Mouse (Mus musculus) olfactory bulb, adult 2 months (tissue): Measurements from ENCODE around the gene Zfp239. TPM values are rescaled to one million over a fixed set of nuclear protein-coding genes. Genes with fewer than 3 reads are reported as not detected.

Experiments
- H3K27ac ChIP-seq: fragments of 200-500 bp; 2 replicates; pipeline ENCODE4 v1.5.1; 2012; ENCODE audit warnings: low read depth, low read length; ENCODE audit not compliant: insufficient read depth
- H3K4me1 ChIP-seq: fragments of 200-500 bp; 2 replicates; pipeline ENCODE4 v1.6.1; 2012; ENCODE audit warnings: low read length; ENCODE audit not compliant: control insufficient read depth, insufficient read depth
- H3K4me3 ChIP-seq: fragments of 200-500 bp; 2 replicates; pipeline ENCODE4 v1.5.1; 2012; ENCODE audit warnings: mild to moderate bottlenecking, low read depth, low read length, moderate library complexity; ENCODE audit not compliant: insufficient read depth
- CTCF ChIP-seq: fragments of 200-500 bp; IDR thresholded peaks from 2 replicates; pipeline ENCODE4 v1.5.1; 2012; ENCODE audit warnings: low read depth, mild to moderate bottlenecking, low read length, moderate library complexity; ENCODE audit not compliant: insufficient read depth
- POLR2A ChIP-seq: fragments of 200-500 bp; IDR thresholded peaks from 2 replicates; pipeline ENCODE4 v1.6.1; 2012; ENCODE audit warnings: mild to moderate bottlenecking, low read depth, low read length, moderate library complexity; ENCODE audit not compliant: insufficient read depth
- WGBS: fragments of 180-500 bp; shearing (Covaris S2); methylation state at CpG from one replicate; pipeline ENCODE4 v1.1.7; 2018; 5-methylcytosine and 5-hydroxymethylcytosine counted together
- polyA plus RNA-seq: library from polyadenylated mRNA; stranded (reverse); fragments of >200 nt; gene quantifications from 2 replicates; pipeline ENCODE4 v1.2.4, GENCODE M21; 2012; ENCODE audit warnings: low replicate concordance; ENCODE audit not compliant: missing spikeins, insufficient read depth, insufficient read length

The Zfp239 gene
- polyA plus RNA-seq, 1 experiment = not detected

DNA sequence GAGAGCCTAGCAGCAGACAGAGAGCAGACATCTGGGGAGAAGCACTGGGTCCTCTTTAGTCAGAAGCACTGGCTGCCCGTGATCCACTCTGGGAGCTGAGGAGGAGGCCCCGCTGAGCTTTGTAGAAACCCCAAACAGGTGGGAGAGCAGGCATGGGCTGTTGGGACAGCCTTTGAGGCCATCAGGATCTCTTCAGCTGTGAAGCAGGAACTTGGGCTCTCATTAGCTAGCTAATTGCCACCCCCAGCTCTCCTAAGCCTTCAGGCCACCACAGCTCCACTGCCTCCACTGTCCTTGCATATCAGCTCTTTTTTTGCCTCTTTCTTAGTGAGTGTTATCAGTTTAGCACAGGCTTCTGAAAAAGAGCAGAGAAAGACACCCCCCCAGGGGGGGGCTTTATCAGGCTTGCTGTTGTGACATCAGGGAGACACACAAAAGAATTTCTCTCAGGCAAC, 26.8 kb downstream of the Zfp239 start:
- Histone ChIP-seq H3K4me1 (peaks cover 4% of the 10 kb centered on the region; the same call in 1 of the 2 replicates), H3K27ac (no peak overlapping the region), H3K4me3 (no peak overlapping the region)
- no peak for TF ChIP-seq POLR2A
- no peak for TF ChIP-seq CTCF
- WGBS = 70% methylated on average over 2 of the region's 2 CpGs

DNA sequence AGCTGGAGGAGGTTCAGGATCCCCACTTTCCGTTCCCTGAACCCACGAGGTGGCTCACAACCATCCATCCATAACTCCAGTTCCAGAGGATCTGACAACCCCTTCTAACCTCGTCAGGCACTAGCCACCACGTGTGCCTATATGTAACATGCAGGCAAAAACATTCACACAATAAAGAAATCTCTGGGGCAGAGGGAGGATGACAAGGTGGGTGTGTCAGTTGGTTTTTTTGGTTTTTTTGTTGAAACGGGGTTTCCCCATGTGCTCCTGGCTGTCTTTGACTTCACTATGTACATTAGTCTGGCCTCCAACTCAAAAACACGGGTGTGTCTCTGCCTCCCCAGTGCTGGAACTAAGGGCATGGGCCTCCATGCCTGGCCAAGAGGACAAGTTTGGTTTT, 28.4 kb downstream of the Zfp239 start:
- H3K4me3 ChIP-seq = no peak overlapping the region
- H3K27ac ChIP-seq = no peak overlapping the region
- H3K4me1 ChIP-seq = peaks cover 4% of the 10 kb centered on the region; the same call in 1 of the 2 replicates
- TF ChIP-seq CTCF = no peak
- no peak for TF ChIP-seq POLR2A
- WGBS = 92% methylated on average over 6 of the region's 6 CpGs

DNA sequence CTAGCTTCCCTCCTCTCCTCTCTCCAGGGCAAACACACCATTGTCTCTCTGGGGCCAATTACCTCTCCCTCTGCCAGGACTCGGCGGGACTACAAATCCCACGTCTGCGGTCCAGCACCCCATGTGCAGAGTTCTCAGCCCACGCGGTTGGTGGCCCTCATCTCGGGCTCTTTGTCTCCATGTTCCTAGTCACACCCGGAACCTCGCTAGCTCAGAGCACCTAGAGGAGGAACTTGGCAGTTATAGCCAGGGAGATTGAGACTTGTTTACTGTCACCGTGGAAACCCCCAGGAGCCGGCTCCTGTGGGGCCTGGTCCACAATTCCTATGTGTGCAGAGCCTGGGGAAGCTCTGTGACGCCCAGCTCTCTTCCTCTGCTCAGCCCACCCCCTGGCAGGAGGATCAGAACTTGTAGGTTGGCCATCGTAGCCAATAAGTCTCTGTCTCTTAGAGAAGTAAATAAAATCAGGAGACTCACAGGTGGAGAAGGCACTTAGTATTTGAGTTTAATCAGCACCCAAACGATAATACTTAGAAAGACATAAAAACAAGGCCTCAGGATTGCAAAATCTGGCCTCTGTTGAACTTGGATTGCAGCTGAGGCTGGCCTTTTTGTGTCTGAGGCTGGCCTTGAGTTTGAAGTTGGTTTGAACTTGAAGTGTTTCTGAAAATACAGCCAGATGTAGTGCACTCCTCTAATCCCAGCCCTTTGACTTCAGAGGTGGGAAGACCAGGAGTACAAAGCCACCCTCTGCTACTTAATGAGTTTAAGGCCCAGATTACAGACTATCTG, 29.7 kb downstream of the Zfp239 start:
- no peak for TF ChIP-seq POLR2A
- TF ChIP-seq CTCF = no peak
- WGBS = 68% methylated on average over 14 of the region's 14 CpGs

DNA sequence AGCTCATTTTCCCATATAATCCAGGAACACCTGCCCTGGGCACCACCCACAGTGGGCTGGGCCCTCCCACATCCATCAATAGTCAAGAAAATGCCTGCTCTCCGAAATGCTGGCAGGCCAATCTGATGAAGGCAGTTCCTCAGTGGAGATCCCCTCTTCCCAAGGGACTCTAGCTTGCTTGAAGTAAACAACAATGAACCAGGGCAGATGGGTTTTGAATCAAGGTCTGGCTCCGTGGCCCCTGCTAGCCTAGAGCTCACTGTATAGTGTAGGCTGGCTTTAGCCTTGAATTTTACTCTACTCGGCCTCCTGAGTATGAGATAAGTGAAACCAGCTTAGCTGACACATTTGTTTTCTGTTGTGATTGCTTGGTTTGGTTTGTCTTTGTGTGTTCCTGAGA, 30.5 kb downstream of the Zfp239 start:
- Histone ChIP-seq H3K4me3 (no peak overlapping the region), H3K4me1 (peaks cover 4% of the 10 kb centered on the region; the same call in 1 of the 2 replicates), H3K27ac (no peak overlapping the region)
- 78% methylated on average over 3 of the region's 3 CpGs for WGBS
- TF ChIP-seq CTCF (no peak), POLR2A (no peak)

More for the DNA sequence above, 29.7 kb downstream of the Zfp239 start:
- Histone ChIP-seq H3K4me3 (no peak overlapping the region), H3K27ac (no peak overlapping the region), H3K4me1 (peaks cover 4% of the 10 kb centered on the region; the same call in 1 of the 2 replicates)

DNA sequence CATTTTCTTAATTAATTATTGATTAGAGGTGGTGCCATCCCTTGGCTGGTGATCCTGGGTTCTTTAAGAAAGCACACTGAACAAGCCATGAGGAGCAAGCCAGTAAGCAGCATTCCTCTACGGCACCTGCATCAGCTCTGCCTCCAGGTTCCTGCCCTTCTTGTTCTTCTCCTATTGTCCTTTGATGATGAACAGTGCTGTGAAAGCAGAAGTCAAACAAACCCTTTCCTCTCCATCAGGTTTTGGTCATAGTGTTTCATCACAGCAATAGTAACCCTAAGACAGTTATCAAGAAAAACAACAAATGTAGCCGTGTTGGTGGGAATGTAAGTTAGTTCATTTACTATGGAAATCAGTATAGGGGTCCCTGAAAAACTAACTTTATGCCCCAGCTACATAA, 31.5 kb downstream of the Zfp239 start:
- Histone ChIP-seq H3K27ac (no peak overlapping the region), H3K4me3 (no peak overlapping the region), H3K4me1 (peaks cover 2% of the 10 kb centered on the region; the same call in 1 of the 2 replicates)
- TF ChIP-seq POLR2A (no peak), CTCF (no peak)
- WGBS = 94% methylated on average over 2 of the region's 2 CpGs

DNA sequence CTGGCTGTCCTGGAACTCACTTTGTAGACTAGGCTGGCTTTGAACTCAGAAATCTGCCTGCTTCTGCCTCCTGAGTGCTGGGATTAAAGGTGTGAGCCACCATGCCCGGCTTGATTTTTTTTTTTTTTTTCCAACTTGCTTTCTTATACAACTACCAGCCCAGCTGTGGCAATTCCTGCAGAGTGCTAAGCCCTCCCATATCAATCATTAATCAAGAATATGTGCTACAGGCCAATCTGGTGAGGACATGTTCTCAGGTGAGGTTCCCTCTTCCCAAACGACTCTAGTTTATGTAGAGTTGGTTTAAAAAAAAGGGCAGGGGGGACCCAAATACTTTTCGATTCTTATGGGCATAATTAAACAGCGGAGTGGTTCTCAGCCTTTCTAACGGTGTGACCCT, 35.9 kb downstream of the Zfp239 start:
- TF ChIP-seq CTCF = no peak
- TF ChIP-seq POLR2A = no peak
- Histone ChIP-seq H3K27ac (no peak overlapping the region), H3K4me3 (no peak overlapping the region), H3K4me1 (peaks cover 9% of the 10 kb centered on the region)
- 84% methylated on average over 5 of the region's 5 CpGs for WGBS

DNA sequence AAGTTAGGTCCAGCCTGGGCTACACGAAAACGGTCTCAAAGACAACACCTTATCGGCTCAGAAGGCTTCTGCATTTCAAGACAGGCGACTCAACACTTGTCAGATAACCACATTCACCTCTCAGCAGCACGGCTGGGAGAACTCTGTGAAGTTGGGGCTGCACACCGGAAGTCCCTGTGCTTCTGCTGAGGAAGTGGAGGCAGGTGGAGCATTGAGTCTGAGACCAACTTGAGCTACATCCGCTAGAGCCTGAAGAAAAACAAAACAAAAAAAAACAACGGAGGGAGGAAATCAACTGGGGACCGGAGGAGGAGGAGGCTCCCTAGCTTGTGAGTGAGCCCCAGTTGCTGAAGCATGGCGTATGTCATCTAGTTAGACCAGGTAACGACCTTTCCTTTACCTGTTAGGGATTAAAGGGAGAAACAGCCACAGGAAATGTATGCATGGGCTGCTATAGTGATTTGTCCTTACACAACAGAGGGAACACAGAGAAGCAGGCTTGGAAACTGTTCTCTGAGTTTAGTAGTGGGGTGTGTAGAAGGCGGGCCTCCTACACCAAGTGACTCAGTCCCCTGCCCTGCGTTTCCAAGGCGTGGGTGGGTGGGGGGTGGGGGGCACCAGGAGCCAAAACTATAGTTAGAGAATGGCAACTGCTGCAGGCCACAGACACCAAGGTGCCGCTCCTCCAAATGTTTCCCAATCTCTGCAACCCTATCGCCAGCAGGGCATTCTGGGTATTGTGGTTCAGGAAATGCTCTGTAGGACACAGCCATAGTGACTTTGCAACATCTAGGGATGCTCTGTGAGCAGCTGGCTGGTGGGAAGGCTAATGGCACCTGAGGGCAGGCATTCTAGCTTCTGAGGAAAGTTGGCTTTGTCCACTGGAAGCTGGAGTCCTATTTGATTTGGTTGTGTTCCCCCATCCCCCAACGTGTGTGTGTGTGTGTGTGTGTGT, 38.5 kb downstream of the Zfp239 start, which contains the start of gene Hnrnpf:
Gene Hnrnpf, plus strand, starts transcription at position 199 of the 955 bp plus-strand sequence.
- Histone ChIP-seq H3K27ac (peak within 1 kb of the TSS; percentile 87), H3K4me1 (peaks cover 9% of the 10 kb centered on the region), H3K4me3 (no peak within 1 kb of the TSS)
- 65% methylated on average over 17 of the region's 17 CpGs for WGBS
- no peak for TF ChIP-seq CTCF
- no peak for TF ChIP-seq POLR2A

DNA sequence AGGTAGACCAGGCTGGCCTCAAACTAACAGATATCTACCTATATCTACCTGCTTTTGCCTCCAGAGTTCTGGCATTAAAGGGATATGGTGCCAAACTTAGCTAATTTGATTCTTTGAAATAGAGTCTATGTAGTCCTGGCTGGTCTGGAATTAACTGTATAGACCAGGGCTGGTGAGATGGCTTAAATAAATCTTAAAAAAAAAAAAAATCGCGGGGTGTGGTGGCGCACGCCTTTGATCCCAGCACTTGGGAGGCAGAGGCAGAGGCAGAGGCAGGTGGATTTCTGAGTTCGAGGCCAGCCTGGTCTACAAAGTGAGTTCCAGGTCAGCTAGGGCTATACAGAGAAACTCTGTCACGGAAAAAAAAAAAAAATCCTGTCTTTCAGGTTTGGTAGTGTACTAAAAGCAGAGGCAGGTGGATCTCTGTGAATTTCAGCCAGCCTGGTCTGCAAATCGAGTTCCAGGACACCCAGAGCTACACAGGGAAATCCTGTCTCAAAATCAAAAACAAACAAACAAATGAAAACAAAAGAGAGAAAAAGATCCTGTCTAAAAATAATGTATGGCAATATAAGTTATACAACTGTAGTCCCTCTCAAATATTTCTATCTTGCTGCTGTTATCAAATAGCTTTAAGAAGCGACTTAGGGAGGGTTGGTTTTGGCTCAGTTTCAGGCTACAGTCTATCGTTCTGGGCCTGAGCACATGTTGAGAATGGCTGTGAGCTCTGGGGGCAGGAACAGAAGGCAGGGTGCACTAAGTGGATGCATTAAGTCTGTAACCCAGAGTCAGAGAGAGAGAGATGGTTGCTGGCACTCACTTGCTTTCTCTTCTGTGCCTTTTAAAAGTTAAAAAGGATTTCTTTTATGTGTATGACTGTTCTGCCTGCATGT, 39.9 kb downstream of the Zfp239 start:
- H3K4me3 ChIP-seq = no peak overlapping the region
- peaks cover 9% of the 10 kb centered on the region for H3K4me1 ChIP-seq
- no peak overlapping the region for H3K27ac ChIP-seq
- WGBS = 76% methylated on average over 9 of the region's 9 CpGs
- TF ChIP-seq POLR2A (no peak), CTCF (no peak)
